Mouse (Mus musculus) adrenal gland, adult 18-20 months (tissue): ENCODE data around the gene Capn9. TPM values are rescaled to one million over a fixed set of nuclear protein-coding genes. Genes with fewer than 3 reads are reported as not detected.

Experiments used
- DNase-seq, 2 experiments: peaks; one replicate each; pipeline ENCODE4 v3.0.0; 2021 to 2022; ENCODE audit warnings: low spot score in 2 of 2
- total RNA-seq, 2 experiments: library from RNA; stranded (reverse); gene quantifications; 1 replicate in 1 of 2; 2 replicates in 1 of 2; pipeline ENCODE4 v1.2.3; 2021

The Capn9 gene
- total RNA-seq, 2 experiments from 2014 or later = 0.36 TPM; not detected in 1

- no peak for DNase-seq
These were observed 58.7 kb downstream of the Capn9 start for GRCm38 (mm10) chr8:124634411-124635246.

GRCm38 (mm10) chr8:124635247-124635502 lies 59.3 kb downstream of the Capn9 start:
- no peak for DNase-seq

- no peak for DNase-seq
These were observed 65.7 kb downstream of the Capn9 start for GRCm38 (mm10) chr8:124641599-124641998.

- DNase-seq = peak in 1 of 2 experiments; percentile 37
These were observed 67.8 kb downstream of the Capn9 start for GRCm38 (mm10) chr8:124643540-124644339.

- DNase-seq = no peak
These were observed 72.4 kb downstream of the Capn9 start for GRCm38 (mm10) chr8:124648311-124648710.

GRCm38 (mm10) chr8:124651776-124652175 lies 75.9 kb downstream of the Capn9 start:
- no peak for DNase-seq

GRCm38 (mm10) chr8:124652546-124652945 lies 76.6 kb downstream of the Capn9 start:
- DNase-seq = no peak

- no peak for DNase-seq
These were observed 77.9 kb downstream of the Capn9 start for GRCm38 (mm10) chr8:124653568-124654475.

GRCm38 (mm10) chr8:124657961-124658360 lies 82.0 kb downstream of the Capn9 start:
- DNase-seq = no peak

GRCm38 (mm10) chr8:124658415-124658814 lies 82.5 kb downstream of the Capn9 start:
- DNase-seq = peak; percentile 73 to 83

GRCm38 (mm10) chr8:124661781-124662180 lies 85.9 kb downstream of the Capn9 start:
- no peak for DNase-seq

GRCm38 (mm10) chr8:124662446-124663111 lies 86.7 kb downstream of the Capn9 start:
- DNase-seq = no peak

GRCm38 (mm10) chr8:124663112-124663873 lies 87.4 kb downstream of the Capn9 start, which contains the start of gene 2310022B05Rik:
Gene 2310022B05Rik (minus strand): TSS chr8:124663369.
- peak; percentile 82 to 87 for DNase-seq

- no peak for DNase-seq
These were observed 87.9 kb downstream of the Capn9 start for GRCm38 (mm10) chr8:124663874-124664230.

- DNase-seq = no peak
These were observed 88.5 kb downstream of the Capn9 start for GRCm38 (mm10) chr8:124664414-124664813.

Other genes starting within 250 kb of the Capn9 start
- 1 to 10 TPM; 3.9 to 6.0 TPM for gene Pgbd5, start 136.5 kb upstream of the Capn9 start, total RNA-seq
- 10 to 100 TPM; 43.9 to 46.5 TPM for gene Cog2, start 55.3 kb upstream of the Capn9 start, total RNA-seq
- 10 to 100 TPM in 1 of 2 experiments, 1 to 10 TPM in 1; 1.8 to 11.9 TPM for gene Agt, start 6.4 kb upstream of the Capn9 start, total RNA-seq
- gene 2310022B05Rik, start 87.3 kb downstream of the Capn9 start, total RNA-seq = 10 to 100 TPM; 27.4 to 34.7 TPM
- gene Ttc13, start 145.9 kb downstream of the Capn9 start, total RNA-seq = 10 to 100 TPM; 33.0 to 44.0 TPM
- gene Arv1, start 146.0 kb downstream of the Capn9 start, total RNA-seq = 1 to 10 TPM; 9.2 to 9.4 TPM
- gene Fam89a, start 175.7 kb downstream of the Capn9 start, total RNA-seq = under 1 TPM in 1 of 2 experiments, not detected in 1; 0.90 TPM
- gene Trim67, start 217.0 kb downstream of the Capn9 start, total RNA-seq = 1 to 10 TPM; 1.1 to 2.2 TPM